Mouse (Mus musculus) mature B cell (primary cell): ENCODE results near the gene Cd2ap.
"Not testable (repeated sequence)": the region's sequence is repeated elsewhere in the genome, so short reads cannot be mapped to it uniquely, and the experiment has no call there.

ENCODE experiments used
- in situ Hi-C: fragments of 300-500 bp; cut with MboI; formaldehyde crosslinking; loops from 2 replicates; pipeline ENCODE4 v1.14.3; 2019

The Cd2ap gene

GRCm38 (mm10) chr17:42876001-42876903, at the start of gene Cd2ap:
Cd2ap (minus strand) TSS chr17:42876665.
- in situ Hi-C loops, result no loop called here

GRCm38 (mm10) chr17:42924731-42925130, 48.3 kb upstream of the Cd2ap start:
- in situ Hi-C loops, result loop anchor here (25.0 kb wide), 1 partner anchor 112 kb away; no protein-coding TSS in a partner anchor

GRCm38 (mm10) chr17:42918810-42919209, 42.3 kb upstream of the Cd2ap start:
- in situ Hi-C loops, result no loop called here

GRCm38 (mm10) chr17:42914726-42915125, 38.3 kb upstream of the Cd2ap start:
- in situ Hi-C loops, result no loop called here

GRCm38 (mm10) chr17:42912193-42912592, 35.7 kb upstream of the Cd2ap start:
- in situ Hi-C loops, result no loop called here

- in situ Hi-C loops, result no loop called here
These were observed 34.0 kb upstream of the Cd2ap start for GRCm38 (mm10) chr17:42910476-42910875.

GRCm38 (mm10) chr17:42909376-42909775, 32.9 kb upstream of the Cd2ap start:
- in situ Hi-C loops, result no loop called here

- in situ Hi-C loops, result no loop called here
These were observed 32.4 kb upstream of the Cd2ap start for GRCm38 (mm10) chr17:42908744-42909370.

- in situ Hi-C loops, result no loop called here
These were observed 31.7 kb upstream of the Cd2ap start for GRCm38 (mm10) chr17:42908136-42908535.

GRCm38 (mm10) chr17:42906456-42906855, 30.0 kb upstream of the Cd2ap start:
- in situ Hi-C loops, result not testable (repeated sequence)

GRCm38 (mm10) chr17:42905919-42906318, 29.5 kb upstream of the Cd2ap start:
- in situ Hi-C loops, result no loop called here

- in situ Hi-C loops, result no loop called here
These were observed 24.3 kb upstream of the Cd2ap start for GRCm38 (mm10) chr17:42900795-42901194.

- in situ Hi-C loops, result no loop called here
These were observed 10.8 kb upstream of the Cd2ap start for GRCm38 (mm10) chr17:42887282-42887707.

- in situ Hi-C loops, result no loop called here
These were observed 8.6 kb upstream of the Cd2ap start for GRCm38 (mm10) chr17:42885091-42885501.

- in situ Hi-C loops, result no loop called here
These were observed 7.9 kb upstream of the Cd2ap start for GRCm38 (mm10) chr17:42884382-42884781.

- in situ Hi-C loops, result no loop called here
These were observed 7.3 kb upstream of the Cd2ap start for GRCm38 (mm10) chr17:42883769-42884168.

- in situ Hi-C loops, result no loop called here
These were observed 6.8 kb upstream of the Cd2ap start for GRCm38 (mm10) chr17:42883315-42883714.

GRCm38 (mm10) chr17:42882873-42883272, 6.4 kb upstream of the Cd2ap start:
- in situ Hi-C loops, result no loop called here

GRCm38 (mm10) chr17:42876904-42877425, 500 bp upstream of the Cd2ap start:
- in situ Hi-C loops, result no loop called here

GRCm38 (mm10) chr17:42875571-42876000, 879 bp downstream of the Cd2ap start:
- in situ Hi-C loops, result no loop called here

GRCm38 (mm10) chr17:42875015-42875414, 1.4 kb downstream of the Cd2ap start:
- in situ Hi-C loops, result no loop called here

- in situ Hi-C loops, result no loop called here
These were observed 6.0 kb downstream of the Cd2ap start for GRCm38 (mm10) chr17:42870465-42870864.

GRCm38 (mm10) chr17:42863186-42863585, 13.3 kb downstream of the Cd2ap start:
- in situ Hi-C loops, result no loop called here
